Mouse (Mus musculus) midbrain, embryonic 15.5 days (tissue): ENCODE measurements around the gene Rnf43. TPM values are rescaled to one million over a fixed set of nuclear protein-coding genes. Genes with fewer than 3 reads are reported as not detected.

Experiments used
- ATAC-seq: fragments of 200-750 bp; cut with Nextera tagmentation; replicated peaks from 2 replicates; pipeline ENCODE4 v1.8.0; 2017; ENCODE audit warnings: moderate TSS enrichment
- H3K27ac ChIP-seq: fragments of 300-500 bp; sonication (generic); 2 replicates; pipeline ENCODE4 v1.5.1; 2015; ENCODE audit warnings: mild to moderate bottlenecking, inconsistent platforms
- H3K27me3 ChIP-seq: fragments of 300-500 bp; sonication (generic); replicated peaks from 2 replicates; pipeline ENCODE4 v1.6.1; 2015; ENCODE audit warnings: inconsistent platforms
- H3K36me3 ChIP-seq: fragments of 300-500 bp; sonication (generic); replicated peaks from 2 replicates; pipeline ENCODE4 v1.6.1; 2015; ENCODE audit warnings: inconsistent platforms
- H3K4me1 ChIP-seq: fragments of 300-500 bp; sonication (generic); 2 replicates; pipeline ENCODE4 v1.6.1; 2015; ENCODE audit warnings: inconsistent platforms
- H3K4me2 ChIP-seq: fragments of 300-500 bp; sonication (generic); 2 replicates; pipeline ENCODE4 v1.6.1; 2015; ENCODE audit warnings: inconsistent platforms, mild to moderate bottlenecking, moderate library complexity
- H3K4me3 ChIP-seq: fragments of 300-500 bp; sonication (generic); 2 replicates; pipeline ENCODE4 v1.5.1; 2015; ENCODE audit warnings: mild to moderate bottlenecking, inconsistent platforms
- H3K9ac ChIP-seq: fragments of 300-500 bp; sonication (generic); 2 replicates; pipeline ENCODE4 v1.6.1; 2015; ENCODE audit warnings: mild to moderate bottlenecking, inconsistent platforms
- H3K9me3 ChIP-seq: fragments of 300-500 bp; sonication (generic); 2 replicates; pipeline ENCODE4 v1.6.1; 2016; ENCODE audit warnings: inconsistent platforms
- WGBS: fragments of 180-500 bp; shearing (Covaris S2); methylation state at CpG from one replicate; pipeline ENCODE4 v1.1.7; 2015; ENCODE audit warnings: mixed read lengths; 5-methylcytosine and 5-hydroxymethylcytosine counted together
- polyA plus RNA-seq: library from polyadenylated mRNA; unstranded; fragments of >200 nt; fragmentation: Nextera tagmentation; extraction: Ambion mirVana; gene quantifications from 2 replicates; pipeline ENCODE4 v1.2.1, GENCODE M21; 2015

Gene Rnf43
- polyA plus RNA-seq, 1 experiment from 2014 or later: 1.2 TPM

GRCm38 (mm10) chr11:87737175-87737740 lies 74.7 kb downstream of the Rnf43 start, which contains the start of gene Supt4a:
TSS of gene Supt4a (plus strand) at chr11:87737552.
- Histone ChIP-seq H3K9ac (peak within 1 kb of the TSS; percentile 49), H3K27me3 (no peaks in the 10 kb centered on the region), H3K36me3 (peaks cover 13% of the 10 kb centered on the region; the same call in 1 of the 2 replicates), H3K9me3 (no peaks in the 10 kb centered on the region), H3K4me3 (peak within 1 kb of the TSS; percentile 48), H3K4me2 (peak within 1 kb of the TSS; percentile 90), H3K4me1 (peaks cover 31% of the 10 kb centered on the region), H3K27ac (peak within 1 kb of the TSS; percentile 70)
- WGBS: under 1% methylated on average over 57 of the region's 57 CpGs
- ATAC-seq: peak; percentile 95

- no peak overlapping the region for H3K9ac ChIP-seq
- H3K36me3 ChIP-seq: peaks cover 33% of the 10 kb centered on the region
- no peaks in the 10 kb centered on the region for H3K9me3 ChIP-seq
- ATAC-seq: no peak
- H3K4me2 ChIP-seq: no peak overlapping the region
- H3K4me1 ChIP-seq: no peaks in the 10 kb centered on the region
- H3K4me3 ChIP-seq: no peak overlapping the region
- H3K27ac ChIP-seq: no peak overlapping the region
- WGBS: 88% methylated on average over 3 of the region's 3 CpGs
- no peaks in the 10 kb centered on the region for H3K27me3 ChIP-seq
These were observed 81.2 kb downstream of the Rnf43 start for GRCm38 (mm10) chr11:87743691-87744090.

GRCm38 (mm10) chr11:87744964-87745363 lies 82.4 kb downstream of the Rnf43 start:
- no peaks in the 10 kb centered on the region for H3K27me3 ChIP-seq
- no peak overlapping the region for H3K4me2 ChIP-seq
- H3K9ac ChIP-seq: no peak overlapping the region
- WGBS: 88% methylated on average over 4 of the region's 4 CpGs
- H3K9me3 ChIP-seq: no peaks in the 10 kb centered on the region
- no peak overlapping the region for H3K4me3 ChIP-seq
- no peak overlapping the region for H3K27ac ChIP-seq
- H3K4me1 ChIP-seq: no peaks in the 10 kb centered on the region
- no peak for ATAC-seq
- H3K36me3 ChIP-seq: peaks cover 28% of the 10 kb centered on the region

GRCm38 (mm10) chr11:87745632-87746555 lies 83.4 kb downstream of the Rnf43 start:
- H3K9ac ChIP-seq: no peak overlapping the region
- H3K27ac ChIP-seq: no peak overlapping the region
- no peaks in the 10 kb centered on the region for H3K27me3 ChIP-seq
- H3K4me1 ChIP-seq: no peaks in the 10 kb centered on the region
- no peak overlapping the region for H3K4me3 ChIP-seq
- H3K4me2 ChIP-seq: no peak overlapping the region
- H3K36me3 ChIP-seq: peaks cover 24% of the 10 kb centered on the region
- 80% methylated on average over 9 of the region's 9 CpGs for WGBS
- no peaks in the 10 kb centered on the region for H3K9me3 ChIP-seq
- no peak for ATAC-seq

GRCm38 (mm10) chr11:87747312-87747711 lies 84.8 kb downstream of the Rnf43 start:
- H3K4me1 ChIP-seq: no peaks in the 10 kb centered on the region
- peaks cover 20% of the 10 kb centered on the region for H3K36me3 ChIP-seq
- H3K4me2 ChIP-seq: no peak overlapping the region
- no peaks in the 10 kb centered on the region for H3K9me3 ChIP-seq
- no peak overlapping the region for H3K9ac ChIP-seq
- H3K27ac ChIP-seq: no peak overlapping the region
- WGBS: 97% methylated on average over 3 of the region's 5 CpGs
- no peak overlapping the region for H3K4me3 ChIP-seq
- no peak for ATAC-seq
- no peaks in the 10 kb centered on the region for H3K27me3 ChIP-seq

GRCm38 (mm10) chr11:87747716-87748115 lies 85.2 kb downstream of the Rnf43 start:
- Histone ChIP-seq H3K4me1 (no peaks in the 10 kb centered on the region), H3K36me3 (peaks cover 17% of the 10 kb centered on the region), H3K9ac (no peak overlapping the region), H3K27ac (no peak overlapping the region), H3K4me3 (no peak overlapping the region), H3K9me3 (no peaks in the 10 kb centered on the region), H3K4me2 (no peak overlapping the region), H3K27me3 (no peaks in the 10 kb centered on the region)
- no peak for ATAC-seq
- 94% methylated on average over 7 of the region's 7 CpGs for WGBS

- no peak overlapping the region for H3K9ac ChIP-seq
- peaks cover 14% of the 10 kb centered on the region for H3K36me3 ChIP-seq
- no peaks in the 10 kb centered on the region for H3K9me3 ChIP-seq
- H3K4me3 ChIP-seq: no peak overlapping the region
- WGBS: 44% methylated on average over 19 of the region's 19 CpGs
- ATAC-seq: no peak
- H3K27ac ChIP-seq: no peak overlapping the region
- no peak overlapping the region for H3K4me2 ChIP-seq
- no peaks in the 10 kb centered on the region for H3K4me1 ChIP-seq
- no peaks in the 10 kb centered on the region for H3K27me3 ChIP-seq
These were observed 85.9 kb downstream of the Rnf43 start for GRCm38 (mm10) chr11:87748132-87749119.

GRCm38 (mm10) chr11:87749192-87750042 lies 86.9 kb downstream of the Rnf43 start:
- Histone ChIP-seq H3K4me1 (no peaks in the 10 kb centered on the region), H3K9me3 (no peaks in the 10 kb centered on the region), H3K4me3 (no peak overlapping the region), H3K27me3 (no peaks in the 10 kb centered on the region), H3K27ac (no peak overlapping the region), H3K36me3 (0 out of 2 replicates have a peak, but pooled peaks cover 5% of the 10 kb centered on the region), H3K9ac (no peak overlapping the region), H3K4me2 (no peak overlapping the region)
- WGBS: 62% methylated on average over 18 of the region's 18 CpGs
- ATAC-seq: no peak

GRCm38 (mm10) chr11:87750043-87750421 lies 87.5 kb downstream of the Rnf43 start:
- WGBS: 87% methylated on average over 11 of the region's 11 CpGs
- ATAC-seq: no peak
- no peaks in the 10 kb centered on the region for H3K4me1 ChIP-seq

GRCm38 (mm10) chr11:87750521-87750920 lies 88.0 kb downstream of the Rnf43 start:
- Histone ChIP-seq H3K4me2 (no peak overlapping the region), H3K9ac (no peak overlapping the region), H3K4me3 (no peak overlapping the region), H3K9me3 (no peaks in the 10 kb centered on the region), H3K27ac (no peak overlapping the region), H3K27me3 (no peaks in the 10 kb centered on the region), H3K36me3 (no peaks in the 10 kb centered on the region), H3K4me1 (no peaks in the 10 kb centered on the region)
- 67% methylated on average over 3 of the region's 3 CpGs for WGBS
- no peak for ATAC-seq

More at GRCm38 (mm10) chr11:87750043-87750421, 87.5 kb downstream of the Rnf43 start:
- Histone ChIP-seq H3K9me3 (no peaks in the 10 kb centered on the region), H3K36me3 (no peaks in the 10 kb centered on the region), H3K4me3 (no peak overlapping the region), H3K9ac (no peak overlapping the region), H3K4me2 (no peak overlapping the region), H3K27me3 (no peaks in the 10 kb centered on the region), H3K27ac (no peak overlapping the region)

GRCm38 (mm10) chr11:87751031-87751430 lies 88.5 kb downstream of the Rnf43 start:
- Histone ChIP-seq H3K36me3 (no peaks in the 10 kb centered on the region), H3K9me3 (no peaks in the 10 kb centered on the region), H3K4me1 (no peaks in the 10 kb centered on the region), H3K4me2 (no peak overlapping the region), H3K9ac (no peak overlapping the region), H3K27ac (no peak overlapping the region), H3K27me3 (no peaks in the 10 kb centered on the region), H3K4me3 (no peak overlapping the region)
- WGBS: 79% methylated on average over 8 of the region's 8 CpGs
- ATAC-seq: no peak
